Mouse (Mus musculus): ENCODE results near the gene Tbrg1.
A peak's percentile ranks its signal among the peaks of the same experiment; 100 is the strongest.

The Tbrg1 gene

GRCm38 (mm10) chr9:37656931-37657481, at the start of gene Tbrg1:
Tbrg1 (minus strand) TSS chr9:37657312.
- peak; percentile 86 for DNase-seq

- DNase-seq, result peak; percentile 18
These were observed 33.0 kb upstream of the Tbrg1 start for GRCm38 (mm10) chr9:37689970-37690686.

- no peak for DNase-seq
These were observed 30.8 kb upstream of the Tbrg1 start for GRCm38 (mm10) chr9:37687941-37688303.

GRCm38 (mm10) chr9:37687288-37687940, 30.3 kb upstream of the Tbrg1 start:
- DNase-seq, result no peak

- DNase-seq, result no peak
These were observed 24.0 kb upstream of the Tbrg1 start for GRCm38 (mm10) chr9:37681123-37681522.

GRCm38 (mm10) chr9:37675287-37675686, 18.2 kb upstream of the Tbrg1 start:
- no peak for DNase-seq

GRCm38 (mm10) chr9:37670261-37670660, 13.1 kb upstream of the Tbrg1 start:
- DNase-seq, result no peak

GRCm38 (mm10) chr9:37669678-37670077, 12.6 kb upstream of the Tbrg1 start:
- no peak for DNase-seq

GRCm38 (mm10) chr9:37669115-37669514, 12.0 kb upstream of the Tbrg1 start, which contains the start of gene Panx3:
Panx3 (minus strand) TSS chr9:37669235.
- DNase-seq, result no peak

- no peak for DNase-seq
These were observed 8.9 kb upstream of the Tbrg1 start for GRCm38 (mm10) chr9:37666045-37666444.

- no peak for DNase-seq
These were observed 7.5 kb upstream of the Tbrg1 start for GRCm38 (mm10) chr9:37664604-37665003.

- no peak for DNase-seq
These were observed 6.1 kb upstream of the Tbrg1 start for GRCm38 (mm10) chr9:37663210-37663609.

- DNase-seq, result no peak
These were observed 2.3 kb upstream of the Tbrg1 start for GRCm38 (mm10) chr9:37659413-37659812.

- peak; percentile 3 for DNase-seq
These were observed 652 bp downstream of the Tbrg1 start for GRCm38 (mm10) chr9:37656439-37656881.

- no peak for DNase-seq
These were observed 1.2 kb downstream of the Tbrg1 start for GRCm38 (mm10) chr9:37655961-37656360.

GRCm38 (mm10) chr9:37653836-37654235, 3.3 kb downstream of the Tbrg1 start:
- no peak for DNase-seq

GRCm38 (mm10) chr9:37650639-37651038, 6.5 kb downstream of the Tbrg1 start:
- DNase-seq, result no peak

- DNase-seq, result no peak
These were observed 10.9 kb downstream of the Tbrg1 start for GRCm38 (mm10) chr9:37646246-37646645.

GRCm38 (mm10) chr9:37638721-37639120, 18.4 kb downstream of the Tbrg1 start:
- DNase-seq, result no peak

GRCm38 (mm10) chr9:37636800-37637542, 20.1 kb downstream of the Tbrg1 start:
- DNase-seq, result peak; percentile 58

GRCm38 (mm10) chr9:37636335-37636734, 20.8 kb downstream of the Tbrg1 start:
- DNase-seq, result peak; percentile 43

- DNase-seq, result no peak
These were observed 22.8 kb downstream of the Tbrg1 start for GRCm38 (mm10) chr9:37634269-37634668.

- DNase-seq, result no peak
These were observed 24.8 kb downstream of the Tbrg1 start for GRCm38 (mm10) chr9:37632305-37632704.
